ENCODE assay signal across 32 mouse cellular contexts in genomic region chr17:50740804-50741203, GRCm38 (mm10).
"Had no signal": no experiment of that assay in that cellular context is flagged by ENCODE, and none has a peak within 500 bp of the region (broad histone marks: within the 10 kb centered on the region; RNA-seq: fewer than 3 reads in every experiment).

No protein-coding gene starts in this region.

- H3K4me2 ChIP-seq: limb, embryonic 12.5 days; limb, embryonic 13.5 days; limb, embryonic 15.5 days; liver, embryonic 11.5 days; liver, embryonic 12.5 days; liver, embryonic 13.5 days; liver, embryonic 15.5 days; lung, embryonic 14.5 days; lung, embryonic 15.5 days; midbrain, embryonic 11.5 days; midbrain, embryonic 12.5 days; midbrain, embryonic 13.5 days; midbrain, embryonic 15.5 days; neural tube, embryonic 12.5 days had no signal

- DNase-seq: left cerebral cortex, postnatal 4 days; liver; liver, embryonic 13.5 days; liver, postnatal 0 days; lung, adult 18-20 months; lung, adult 2 months; lung, embryonic 14.5 days; lung, postnatal 10 days; lung, postnatal 14 days; lung, postnatal 36 days; lung, postnatal 4 days; midbrain, embryonic 14.5 days had no signal

- H3K27me3 ChIP-seq: limb, embryonic 12.5 days; limb, embryonic 13.5 days; limb, embryonic 15.5 days; liver, embryonic 12.5 days; liver, embryonic 13.5 days; liver, embryonic 15.5 days; lung, embryonic 15.5 days; megakaryocyte, embryonic 14.5 days; midbrain, embryonic 12.5 days; midbrain, embryonic 13.5 days; midbrain, embryonic 15.5 days; neural tube, embryonic 12.5 days had no signal

- H3K9me3 ChIP-seq: limb, embryonic 10.5 days; limb, embryonic 12.5 days; limb, embryonic 13.5 days; limb, embryonic 15.5 days; liver, embryonic 12.5 days; liver, embryonic 13.5 days; liver, embryonic 15.5 days; lung, embryonic 15.5 days; megakaryocyte, embryonic 14.5 days; midbrain, embryonic 10.5 days; midbrain, embryonic 12.5 days; midbrain, embryonic 13.5 days; midbrain, embryonic 15.5 days; neural tube, embryonic 12.5 days had no signal

- ATAC-seq: liver, embryonic 12.5 days; liver, postnatal 0 days; lung, postnatal 0 days; midbrain, embryonic 13.5 days; midbrain, embryonic 15.5 days; midbrain, embryonic 16.5 days had no signal

- H3K4me1 ChIP-seq: limb, embryonic 12.5 days; midbrain, embryonic 13.5 days; midbrain, embryonic 15.5 days; neural tube, embryonic 12.5 days had no signal

- H3K4me3 ChIP-seq: limb, embryonic 10.5 days; limb, embryonic 12.5 days; limb, embryonic 13.5 days; limb, embryonic 15.5 days; liver, embryonic 12.5 days; liver, embryonic 13.5 days; liver, embryonic 15.5 days; lung, embryonic 15.5 days; megakaryocyte, embryonic 14.5 days; midbrain, embryonic 10.5 days; midbrain, embryonic 12.5 days; midbrain, embryonic 13.5 days; midbrain, embryonic 15.5 days; myocyte; neural tube, embryonic 12.5 days had no signal

- H3K27ac ChIP-seq: limb, embryonic 10.5 days; limb, embryonic 12.5 days; limb, embryonic 13.5 days; limb, embryonic 15.5 days; liver, embryonic 12.5 days; liver, embryonic 13.5 days; liver, embryonic 14.5 days; liver, embryonic 15.5 days; lung, embryonic 15.5 days; macrophage; midbrain, embryonic 10.5 days; midbrain, embryonic 12.5 days; midbrain, embryonic 13.5 days; midbrain, embryonic 15.5 days; neural tube, embryonic 12.5 days had no signal

- H3K36me3 ChIP-seq: limb, embryonic 12.5 days; liver, embryonic 13.5 days; liver, embryonic 15.5 days; lung, embryonic 15.5 days; midbrain, embryonic 10.5 days; midbrain, embryonic 15.5 days; neural tube, embryonic 12.5 days had no signal

- H3K9ac ChIP-seq: limb, embryonic 12.5 days; limb, embryonic 13.5 days; limb, embryonic 15.5 days; liver, embryonic 12.5 days; liver, embryonic 13.5 days; liver, embryonic 14.5 days; liver, embryonic 15.5 days; liver, postnatal 0 days; lung, embryonic 14.5 days; lung, embryonic 15.5 days; midbrain, embryonic 12.5 days; midbrain, embryonic 13.5 days; midbrain, embryonic 15.5 days; neural tube, embryonic 12.5 days had no signal
